Mouse (Mus musculus) forebrain, postnatal 0 days (tissue): Measurements from ENCODE around the gene Eno1. TPM values are rescaled to one million over a fixed set of nuclear protein-coding genes. Genes with fewer than 3 reads are reported as not detected.

Experiments used
- ATAC-seq: fragments of 200-750 bp; cut with Nextera tagmentation; 2 replicates; pipeline ENCODE4 v1.8.0; 2017; ENCODE audit warnings: mild to moderate bottlenecking, moderate library complexity
- DNase-seq: peaks from one replicate; pipeline ENCODE4 v3.0.0-alpha.2; 2015
- H3K27ac ChIP-seq: fragments of 300-500 bp; sonication (generic); 2 replicates; pipeline ENCODE4 v1.5.1; 2014; ENCODE audit warnings: low read depth, mild to moderate bottlenecking, antibody characterized with exemption, low read length, moderate library complexity, mixed read lengths
- H3K27me3 ChIP-seq: fragments of 300-500 bp; sonication (generic); 2 replicates; pipeline ENCODE4 v1.6.1; 2014; ENCODE audit warnings: mild to moderate bottlenecking, low read length, mixed read lengths; ENCODE audit not compliant: insufficient read depth
- H3K36me3 ChIP-seq: fragments of 300-500 bp; sonication (generic); 2 replicates; pipeline ENCODE4 v1.6.1; 2014; ENCODE audit warnings: mild to moderate bottlenecking, moderate library complexity; ENCODE audit not compliant: insufficient read depth
- H3K4me1 ChIP-seq: fragments of 300-500 bp; sonication (generic); 2 replicates; pipeline ENCODE4 v1.6.1; 2014; ENCODE audit warnings: antibody characterized with exemption; ENCODE audit not compliant: insufficient read depth
- H3K4me2 ChIP-seq: fragments of 300-500 bp; sonication (generic); 2 replicates; pipeline ENCODE4 v1.6.1; 2014; ENCODE audit warnings: low read depth, mild to moderate bottlenecking, moderate library complexity
- H3K4me3 ChIP-seq: fragments of 300-500 bp; sonication (generic); 2 replicates; pipeline ENCODE4 v1.5.1; 2014; ENCODE audit warnings: low read depth, low read length, mixed read lengths
- H3K9ac ChIP-seq: fragments of 300-500 bp; sonication (generic); 2 replicates; pipeline ENCODE4 v1.6.1; 2014; ENCODE audit warnings: mild to moderate bottlenecking
- H3K9me3 ChIP-seq: fragments of 300-500 bp; sonication (generic); 2 replicates; pipeline ENCODE4 v1.6.1; 2016; ENCODE audit warnings: low read length
- CTCF ChIP-seq: sonication (generic); IDR thresholded peaks from 2 replicates; pipeline ENCODE4 v1.5.1; 2016; ENCODE audit warnings: antibody characterized with exemption, control low read depth, low read depth
- WGBS: fragments of 180-500 bp; shearing (Covaris S2); extraction: QIAGEN DNeasy Blood & Tissue Kit; methylation state at CpG from one replicate; pipeline ENCODE4 v1.1.7; 2014; 5-methylcytosine and 5-hydroxymethylcytosine counted together
- polyA plus RNA-seq: library from polyadenylated mRNA; unstranded; fragments of >200 nt; fragmentation: Nextera tagmentation; extraction: Ambion mirVana; gene quantifications from 2 replicates; pipeline ENCODE4 v1.2.1, GENCODE M21; 2015
- total RNA-seq: library from RNA; depleted of rRNA; stranded (reverse); fragments of >200 nt; gene quantifications from 2 replicates; pipeline ENCODE4 v1.2.3, GENCODE M21; 2014

Gene Eno1
- total and polyA plus RNA-seq, 2 experiments from 2014 or later: 328 to 963 TPM

DNA sequence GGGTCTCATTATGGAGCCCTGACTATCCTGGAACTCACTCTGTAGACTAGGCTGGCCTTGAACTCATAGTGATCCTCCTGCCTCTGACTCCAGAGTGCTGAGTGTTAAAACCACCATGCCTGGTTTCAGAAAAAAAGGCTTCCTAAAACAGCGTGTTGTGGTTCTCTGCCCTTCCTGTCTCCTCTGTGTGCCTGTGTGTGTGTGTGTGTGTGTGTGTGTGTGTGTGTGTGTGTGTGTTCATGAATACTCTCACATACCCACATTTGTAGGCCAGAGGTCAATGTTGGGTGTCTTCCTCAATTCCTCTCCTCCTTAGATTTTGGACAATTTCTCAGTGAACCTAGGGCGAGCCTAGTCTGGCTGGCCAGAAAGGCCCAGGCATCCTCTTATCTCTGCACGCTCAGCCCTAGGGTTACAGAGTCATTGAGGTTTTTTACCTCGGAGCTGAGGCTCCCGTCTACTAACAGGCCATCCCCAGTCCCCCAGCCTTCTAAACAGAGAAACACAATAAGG, 19.4 kb upstream of the Eno1 start:
- H3K27me3 ChIP-seq: no peaks in the 10 kb centered on the region
- 77% methylated on average over 5 of the region's 5 CpGs for WGBS
- no peaks in the 10 kb centered on the region for H3K9me3 ChIP-seq
- DNase-seq (no peak), ATAC-seq (no peak)
- no peak overlapping the region for H3K9ac ChIP-seq
- no peak for TF ChIP-seq CTCF
- H3K4me1 ChIP-seq: no peaks in the 10 kb centered on the region
- no peak overlapping the region for H3K27ac ChIP-seq
- no peaks in the 10 kb centered on the region for H3K36me3 ChIP-seq
- no peak overlapping the region for H3K4me2 ChIP-seq
- no peak overlapping the region for H3K4me3 ChIP-seq

DNA sequence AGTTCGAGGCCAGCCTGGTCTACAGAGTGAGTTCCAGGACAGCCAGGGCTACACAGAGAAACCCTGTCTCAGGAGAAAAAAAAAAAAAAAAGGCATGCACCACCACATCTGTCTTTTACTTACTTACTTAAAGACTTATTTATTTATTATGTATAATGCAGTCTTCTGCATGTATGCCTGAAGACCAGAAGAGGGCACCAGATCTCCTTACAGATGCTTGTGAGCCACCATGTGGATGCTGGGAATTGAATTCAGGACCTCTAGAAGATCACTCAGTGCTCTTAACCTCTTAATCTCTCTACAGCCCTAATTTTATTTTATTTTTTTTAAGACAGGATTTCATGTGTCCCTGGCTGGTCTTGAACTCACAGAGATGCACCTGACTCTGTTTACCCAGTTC, 18.6 kb upstream of the Eno1 start:
- no peak overlapping the region for H3K4me3 ChIP-seq
- ATAC-seq: no peak
- no peak overlapping the region for H3K27ac ChIP-seq
- H3K9me3 ChIP-seq: no peaks in the 10 kb centered on the region
- no peak overlapping the region for H3K4me2 ChIP-seq
- TF ChIP-seq CTCF: no peak
- no peaks in the 10 kb centered on the region for H3K4me1 ChIP-seq
- 100% methylated on average over 1 of the region's 1 CpGs for WGBS
- H3K9ac ChIP-seq: no peak overlapping the region
- no peaks in the 10 kb centered on the region for H3K36me3 ChIP-seq
- no peak for DNase-seq
- H3K27me3 ChIP-seq: no peaks in the 10 kb centered on the region

DNA sequence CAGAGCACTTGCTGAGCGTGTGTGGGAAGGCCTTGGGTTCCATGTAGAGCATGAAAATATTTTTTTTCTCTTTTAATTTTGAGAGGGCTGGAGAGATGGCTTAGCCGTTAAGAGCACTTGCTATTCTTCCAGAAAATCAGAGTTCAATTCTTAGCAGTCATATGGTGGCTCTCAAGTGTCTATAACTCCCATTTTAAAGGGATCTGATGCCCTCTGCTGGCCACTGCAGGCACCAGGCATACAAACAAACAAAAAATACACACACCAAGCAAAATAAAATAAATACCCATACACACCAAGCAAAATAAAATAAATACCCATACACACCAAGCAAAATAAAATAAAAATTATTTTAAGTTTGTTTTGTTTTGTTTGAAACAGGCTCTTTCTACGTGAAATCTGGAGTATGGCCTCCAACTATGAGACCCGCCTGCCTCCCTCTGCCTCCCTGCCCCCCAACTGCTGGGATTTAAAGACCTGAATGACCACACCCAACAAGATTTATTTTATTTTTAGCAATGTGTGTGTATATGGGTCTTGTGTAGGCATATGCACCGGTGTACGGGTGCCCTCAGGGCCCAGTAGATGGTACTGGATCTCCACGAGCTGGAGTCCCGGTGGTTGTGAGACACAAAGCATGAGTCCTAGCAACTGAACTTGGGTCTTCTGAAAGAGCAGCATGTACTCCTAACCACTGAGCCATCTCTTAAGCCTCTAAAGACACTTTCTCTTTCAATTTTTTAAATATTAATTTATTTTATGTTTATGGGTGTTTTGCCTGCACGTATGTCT, 16.8 kb upstream of the Eno1 start:
- DNase-seq (peak; percentile 71), ATAC-seq (peak; percentile 29; the same call in 1 of the 2 replicates)
- no peak overlapping the region for H3K4me2 ChIP-seq
- H3K4me3 ChIP-seq: no peak overlapping the region
- no peak overlapping the region for H3K9ac ChIP-seq
- WGBS: 72% methylated on average over 9 of the region's 9 CpGs
- no peaks in the 10 kb centered on the region for H3K27me3 ChIP-seq
- no peaks in the 10 kb centered on the region for H3K9me3 ChIP-seq
- no peak overlapping the region for H3K27ac ChIP-seq
- no peaks in the 10 kb centered on the region for H3K4me1 ChIP-seq
- H3K36me3 ChIP-seq: no peaks in the 10 kb centered on the region
- TF ChIP-seq CTCF: peak; percentile 74

DNA sequence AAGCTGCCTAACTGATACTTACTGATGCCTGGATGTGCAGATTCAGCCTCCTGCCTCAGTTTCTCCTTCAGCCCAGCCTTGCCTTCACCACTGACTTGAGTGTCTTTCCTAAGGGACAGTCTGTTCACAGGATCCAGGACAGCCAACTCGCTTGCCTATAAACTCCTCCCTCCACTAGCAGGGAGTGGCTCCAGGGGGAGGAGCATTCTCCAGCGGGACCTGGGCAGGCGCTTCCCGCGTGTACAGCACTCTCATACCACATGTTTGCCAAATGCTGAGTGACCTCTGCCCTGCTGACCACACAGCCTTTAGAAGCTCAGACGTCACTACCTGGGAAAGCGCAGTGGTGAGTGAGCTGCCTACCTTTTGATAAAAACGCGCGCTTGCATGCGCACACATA, 15.9 kb upstream of the Eno1 start:
- DNase-seq (no peak), ATAC-seq (no peak)
- Histone ChIP-seq H3K4me3 (no peak overlapping the region), H3K36me3 (no peaks in the 10 kb centered on the region), H3K27me3 (no peaks in the 10 kb centered on the region), H3K4me1 (no peaks in the 10 kb centered on the region), H3K27ac (no peak overlapping the region), H3K9me3 (no peaks in the 10 kb centered on the region), H3K9ac (no peak overlapping the region), H3K4me2 (peak overlapping the region; percentile 21; the same call in 1 of the 2 replicates)
- TF ChIP-seq CTCF: no peak
- WGBS: 23% methylated on average over 11 of the region's 11 CpGs

DNA sequence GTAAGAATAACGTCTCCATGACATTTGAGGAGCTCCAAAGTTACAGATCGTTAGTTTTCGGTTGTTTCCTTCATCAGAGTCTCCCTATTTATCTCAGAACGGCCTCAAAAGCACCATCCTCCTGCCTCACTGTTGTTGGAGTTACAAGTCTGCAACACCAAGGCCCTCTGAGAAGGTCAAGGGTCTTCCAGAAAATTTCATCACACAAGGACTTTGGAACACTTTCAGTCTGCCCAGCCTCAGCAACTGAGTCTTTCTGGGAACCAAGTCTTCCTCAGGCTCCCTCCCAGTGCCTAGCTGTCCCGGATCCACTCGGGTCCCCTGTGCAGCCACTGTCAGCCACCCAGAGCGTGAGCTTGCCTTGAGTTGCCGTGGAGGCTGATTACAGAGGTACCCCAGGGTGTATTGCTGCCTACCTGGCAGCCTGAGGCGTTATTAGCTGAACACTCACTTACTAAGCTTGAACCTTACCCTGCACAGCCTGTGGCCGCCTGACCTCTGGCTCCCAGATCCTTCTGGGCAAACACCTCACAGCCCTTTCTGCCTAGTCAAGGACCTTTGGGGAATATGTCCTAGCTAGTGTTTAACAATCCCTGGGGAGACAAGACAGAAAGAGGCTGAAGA, 15.4 kb upstream of the Eno1 start:
- no peaks in the 10 kb centered on the region for H3K36me3 ChIP-seq
- WGBS: 50% methylated on average over 10 of the region's 10 CpGs
- ATAC-seq (no peak), DNase-seq (no peak)
- no peaks in the 10 kb centered on the region for H3K4me1 ChIP-seq
- TF ChIP-seq CTCF: no peak
- no peaks in the 10 kb centered on the region for H3K27me3 ChIP-seq
- no peak overlapping the region for H3K27ac ChIP-seq
- H3K9ac ChIP-seq: no peak overlapping the region
- no peak overlapping the region for H3K4me3 ChIP-seq
- no peak overlapping the region; the same call in 1 of the 2 replicates for H3K4me2 ChIP-seq
- H3K9me3 ChIP-seq: no peaks in the 10 kb centered on the region

DNA sequence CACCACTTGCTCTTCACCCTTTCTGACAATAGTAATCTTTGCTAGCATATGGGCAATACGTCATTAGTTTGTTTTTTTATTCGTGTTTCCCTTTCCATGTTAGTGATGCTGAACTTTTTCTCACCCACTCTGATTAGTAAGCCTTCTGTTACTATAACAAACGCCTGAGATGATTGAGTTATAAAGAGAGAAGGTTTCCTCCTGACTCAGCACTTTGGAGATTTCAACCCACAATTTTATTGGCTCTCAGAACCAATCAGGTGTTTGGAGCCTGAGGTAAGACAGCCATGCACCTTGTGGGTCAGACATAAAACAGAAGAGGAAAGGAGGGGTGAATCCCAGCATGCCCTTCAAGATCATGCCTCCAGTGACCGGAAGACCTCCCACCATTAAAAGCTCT, 12.7 kb upstream of the Eno1 start:
- Histone ChIP-seq H3K36me3 (no peaks in the 10 kb centered on the region), H3K27me3 (no peaks in the 10 kb centered on the region), H3K9me3 (no peaks in the 10 kb centered on the region), H3K9ac (no peak overlapping the region), H3K4me2 (no peak overlapping the region), H3K27ac (no peak overlapping the region), H3K4me1 (no peaks in the 10 kb centered on the region), H3K4me3 (no peak overlapping the region)
- DNase-seq: no peak
- no peak for ATAC-seq
- 91% methylated on average over 4 of the region's 4 CpGs for WGBS
- no peak for TF ChIP-seq CTCF

DNA sequence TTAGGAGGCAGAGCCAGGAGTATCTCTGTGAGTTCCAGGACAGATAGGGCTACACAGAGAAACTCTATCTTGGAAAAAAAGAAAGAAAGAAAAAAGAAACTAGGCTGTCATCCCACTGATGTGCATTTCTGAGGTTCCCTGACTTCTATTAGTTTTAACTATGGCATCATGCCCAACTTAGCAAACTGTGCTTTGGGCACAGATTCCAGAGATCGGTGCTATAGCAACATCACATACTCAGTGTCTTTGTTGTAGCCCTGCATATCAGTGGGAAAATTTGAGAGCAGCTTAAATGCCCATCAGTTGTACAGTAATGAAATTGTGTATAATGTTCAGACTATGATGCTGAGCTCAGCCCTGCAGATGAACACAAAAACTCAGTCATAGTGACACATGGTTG, 10.8 kb upstream of the Eno1 start:
- Histone ChIP-seq H3K9ac (no peak overlapping the region), H3K4me3 (no peak overlapping the region), H3K27me3 (no peaks in the 10 kb centered on the region), H3K36me3 (no peaks in the 10 kb centered on the region), H3K4me2 (no peak overlapping the region), H3K27ac (no peak overlapping the region), H3K9me3 (no peaks in the 10 kb centered on the region), H3K4me1 (no peaks in the 10 kb centered on the region)
- TF ChIP-seq CTCF: no peak
- DNase-seq (peak; percentile 42), ATAC-seq (no peak)
- WGBS: 52% methylated on average over 1 of the region's 1 CpGs
